Mouse (Mus musculus) stomach, postnatal 0 days (tissue): ENCODE results near the gene Foxn2.

Source experiments
- CTCF ChIP-seq: IDR thresholded peaks from 2 replicates; pipeline ENCODE4 v1.5.1; 2016; ENCODE audit warnings: antibody characterized with exemption, low read depth, mild to moderate bottlenecking, moderate library complexity
- EP300 ChIP-seq: optimal IDR thresholded peaks from 2 replicates; pipeline ENCODE3; 2016; ENCODE audit warnings: antibody characterized with exemption

GRCm38 (mm10) chr17:88477699-88478098 lies 37.2 kb downstream of the Foxn2 start:
- no peak for TF ChIP-seq CTCF
- TF ChIP-seq EP300, result no peak
